Mouse (Mus musculus): ENCODE measurements around the gene Hist2h2be. TPM values are rescaled to one million over a fixed set of nuclear protein-coding genes. Genes with fewer than 3 reads are reported as not detected.
"Not testable (repeated sequence)": the region's sequence is repeated elsewhere in the genome, so short reads cannot be mapped to it uniquely, and the experiment has no call there.

The Hist2h2be gene
- polyA plus RNA-seq, 2 experiments, result 6.4 to 8.9 TPM

DNA sequence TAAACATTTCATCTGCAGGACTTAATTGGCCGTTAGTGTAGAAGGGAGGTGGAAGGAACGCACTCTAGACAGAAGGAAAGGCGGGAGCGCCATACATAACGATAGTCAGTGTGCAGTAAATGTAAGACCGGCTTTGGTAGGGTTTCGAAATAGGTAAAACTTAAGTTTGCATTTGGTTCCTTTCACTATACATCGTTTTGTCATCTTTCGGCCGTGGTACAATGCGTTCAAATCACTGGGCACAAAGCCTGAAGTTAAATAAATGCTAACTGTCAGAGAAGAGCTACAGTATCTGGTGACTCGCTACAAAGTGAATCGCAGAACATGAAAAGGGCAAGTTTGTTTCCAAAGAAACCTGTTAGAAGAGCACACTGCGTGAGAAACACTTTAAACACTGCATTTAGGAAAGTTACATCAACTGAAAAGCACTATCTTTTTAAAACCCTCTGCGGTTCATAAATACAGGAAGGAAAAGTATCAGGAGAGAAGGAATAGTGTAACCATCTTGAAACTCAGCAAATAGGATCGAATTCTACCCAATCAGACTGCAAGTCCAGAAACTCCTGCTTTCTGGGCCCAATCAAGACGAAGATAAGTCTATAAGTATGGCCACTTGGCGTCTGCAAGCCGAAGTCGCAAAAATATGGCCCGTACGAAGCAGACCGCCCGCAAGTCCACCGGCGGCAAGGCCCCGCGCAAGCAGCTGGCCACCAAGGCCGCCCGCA, 47.3 kb downstream of the Hist2h2be start, which contains the start of gene Hist2h3b:
Hist2h3b (plus strand) TSS at position 604 of the 725 bp plus-strand sequence.
- ATAC-seq (ENCODE audit: insufficient read depth) (peak; percentile 45), DNase-seq (ENCODE audit: low read depth in 3 of 3, low spot score in 3 of 3) (peak; percentile 80 to 85 (median 82))
- H3K4me3 ChIP-seq (ENCODE audit: insufficient read depth in 1 of 2, low read depth in 2 of 2, low read length in 2 of 2), result peak within 1 kb of the TSS; percentile 63
- H3K36me3 ChIP-seq (replicated peaks; ENCODE audit: control insufficient read depth, insufficient read depth, low read depth), result no peaks in the 10 kb centered on the region
- peak within 1 kb of the TSS; percentile 82 for H3K4me2 ChIP-seq (ENCODE audit: low read depth)
- peaks cover 29 to 35% of the 10 kb centered on the region in 2 experiments for H3K4me1 ChIP-seq (replicated peaks; ENCODE audit: control insufficient read depth in 2 of 2, insufficient read depth in 2 of 2, low read length in 1 of 2)
- H3K27me3 ChIP-seq (ENCODE audit: control insufficient read depth, insufficient read depth, low read length), result no peaks in the 10 kb centered on the region
- 22% methylated on average over 29 of the region's 30 CpGs for WGBS (ENCODE audit: insufficient replicate concordance)
- H3K9me3 ChIP-seq (ENCODE audit: control insufficient read depth, low read length), result no peaks in the 10 kb centered on the region
- H3K27ac ChIP-seq, result peak within 1 kb of the TSS; percentile 97
- peak within 1 kb of the TSS; percentile 97 for H3K9ac ChIP-seq (replicated peaks)
- TF ChIP-seq EP300 (IDR thresholded peaks at IDR 0.05; ENCODE audit: low read depth) (peak; percentile 64), CTCF (IDR thresholded peaks at IDR 0.05; ENCODE audit: low read depth) (no peak)

DNA sequence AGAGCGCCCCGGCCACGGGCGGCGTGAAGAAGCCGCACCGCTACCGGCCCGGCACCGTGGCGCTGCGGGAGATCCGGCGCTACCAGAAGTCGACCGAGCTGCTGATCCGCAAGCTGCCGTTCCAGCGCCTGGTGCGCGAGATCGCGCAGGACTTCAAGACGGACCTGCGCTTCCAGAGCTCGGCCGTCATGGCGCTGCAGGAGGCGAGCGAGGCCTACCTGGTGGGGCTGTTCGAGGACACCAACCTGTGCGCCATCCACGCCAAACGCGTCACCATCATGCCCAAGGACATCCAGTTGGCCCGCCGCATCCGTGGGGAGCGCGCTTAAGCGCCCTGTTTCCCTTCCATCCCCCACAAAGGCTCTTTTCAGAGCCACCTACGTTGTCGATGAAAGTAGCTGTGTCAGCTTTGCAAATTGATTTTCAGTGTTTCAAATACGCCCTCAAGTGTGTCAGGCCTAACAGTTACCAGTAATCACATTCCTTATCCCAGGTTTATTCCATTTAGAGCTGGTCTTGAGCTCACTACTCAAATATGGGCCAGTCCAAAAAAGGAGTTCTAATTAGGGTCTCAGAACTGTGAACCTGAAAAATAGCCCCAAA, 48.0 kb downstream of the Hist2h2be start:
- not testable (repeated sequence) for H3K27me3 ChIP-seq (ENCODE audit: control insufficient read depth, insufficient read depth, low read length); H3K9me3 ChIP-seq (ENCODE audit: control insufficient read depth, low read length); H3K36me3 ChIP-seq (replicated peaks; ENCODE audit: control insufficient read depth, insufficient read depth, low read depth); DNase-seq (ENCODE audit: low read depth in 3 of 3, low spot score in 3 of 3)
- Histone ChIP-seq H3K9ac (replicated peaks) (peak overlapping the region; percentile 97), H3K4me2 (ENCODE audit: low read depth) (peak overlapping the region; percentile 82), H3K4me3 (ENCODE audit: insufficient read depth in 1 of 2, low read depth in 2 of 2, low read length in 2 of 2) (peak overlapping the region; percentile 63), H3K27ac (peak overlapping the region; percentile 97), H3K4me1 (replicated peaks; ENCODE audit: control insufficient read depth in 2 of 2, insufficient read depth in 2 of 2, low read length in 1 of 2) (peaks cover 32 to 38% of the 10 kb centered on the region in 2 experiments)
- TF ChIP-seq EP300 (IDR thresholded peaks at IDR 0.05; ENCODE audit: low read depth), result peak; percentile 17; the same call in 1 of the 2 replicates
- WGBS (ENCODE audit: insufficient replicate concordance), result under 1% methylated on average over 10 of the region's 44 CpGs
- ATAC-seq (ENCODE audit: insufficient read depth), result peak; percentile 53

DNA sequence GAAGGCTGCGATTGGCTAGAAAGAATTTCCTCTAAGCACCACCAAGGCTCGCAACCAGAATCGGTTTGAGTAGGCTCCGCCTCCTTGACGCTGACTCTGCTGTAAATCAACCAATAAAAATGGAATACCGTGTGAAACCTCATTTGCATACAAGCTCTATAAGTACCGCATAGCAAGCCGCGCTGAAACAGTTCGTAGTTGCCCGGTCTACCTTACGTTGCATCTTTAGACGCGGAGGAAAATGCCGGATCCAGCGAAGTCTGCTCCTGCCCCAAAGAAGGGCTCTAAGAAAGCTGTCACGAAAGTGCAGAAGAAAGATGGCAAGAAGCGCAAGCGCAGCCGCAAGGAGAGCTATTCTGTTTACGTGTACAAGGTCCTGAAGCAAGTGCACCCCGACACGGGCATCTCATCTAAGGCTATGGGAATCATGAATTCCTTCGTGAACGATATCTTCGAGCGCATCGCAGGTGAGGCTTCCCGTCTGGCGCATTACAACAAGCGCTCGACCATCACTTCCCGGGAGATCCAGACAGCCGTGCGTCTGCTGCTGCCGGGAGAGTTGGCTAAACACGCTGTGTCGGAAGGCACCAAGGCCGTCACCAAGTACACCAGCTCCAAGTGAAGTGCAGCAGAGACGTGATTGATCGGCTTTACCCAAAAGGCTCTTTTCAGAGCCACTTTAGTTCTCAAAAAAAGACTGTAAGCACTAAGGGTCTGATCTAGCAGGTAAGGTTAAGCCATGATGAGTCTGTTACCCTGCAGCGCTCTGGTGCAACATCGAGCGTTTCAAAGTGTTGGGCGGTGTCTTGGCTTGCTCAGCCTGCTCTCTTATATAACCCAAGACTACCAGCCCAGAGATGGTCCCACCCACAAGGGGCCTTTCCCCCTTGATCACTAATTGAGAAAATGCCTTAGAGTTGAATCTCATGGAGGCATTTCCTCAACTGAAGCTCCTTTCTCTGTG, 48.9 kb downstream of the Hist2h2be start, which contains the start of gene Hist2h2bb:
Hist2h2bb (plus strand) TSS at position 242 of the 964 bp plus-strand sequence.
- under 1% methylated on average over 45 of the region's 45 CpGs for WGBS (ENCODE audit: insufficient replicate concordance)
- ATAC-seq (ENCODE audit: insufficient read depth), result peak; percentile 85
- DNase-seq (ENCODE audit: low read depth in 3 of 3, low spot score in 3 of 3), result peak; percentile 98 to 99 (median 98)
- no peak for TF ChIP-seq CTCF (IDR thresholded peaks at IDR 0.05; ENCODE audit: low read depth)
- peak; percentile 70 for TF ChIP-seq EP300 (IDR thresholded peaks at IDR 0.05; ENCODE audit: low read depth)
- H3K9ac ChIP-seq (replicated peaks), result peak within 1 kb of the TSS; percentile 97
- peak within 1 kb of the TSS; percentile 82 for H3K4me2 ChIP-seq (ENCODE audit: low read depth)
- no peaks in the 10 kb centered on the region for H3K9me3 ChIP-seq (ENCODE audit: control insufficient read depth, low read length)
- H3K27me3 ChIP-seq (ENCODE audit: control insufficient read depth, insufficient read depth, low read length), result no peaks in the 10 kb centered on the region
- H3K36me3 ChIP-seq (replicated peaks; ENCODE audit: control insufficient read depth, insufficient read depth, low read depth), result no peaks in the 10 kb centered on the region
- H3K27ac ChIP-seq, result peak within 1 kb of the TSS; percentile 97
- peaks cover 23 to 30% of the 10 kb centered on the region in 2 experiments for H3K4me1 ChIP-seq (replicated peaks; ENCODE audit: control insufficient read depth in 2 of 2, insufficient read depth in 2 of 2, low read length in 1 of 2)
- H3K4me3 ChIP-seq (ENCODE audit: insufficient read depth in 1 of 2, low read depth in 2 of 2, low read length in 2 of 2), result peak within 1 kb of the TSS; percentile 63 to 64

Small RNA genes lying within 50 kb of the gene (microRNA-seq; reads per million reads assigned to microRNA genes)
- gene Gm44492 (not detected), gene Gm47311 (not detected), gene Gm47313 (not detected)

Other genes with a start within 250 kb of the Hist2h2be start
- 6.1 and 9.0 TPM in 2 replicates for gene Plekho1, start 225.1 kb upstream of the Hist2h2be start, polyA plus RNA-seq (2012; rRNA removed)
- gene Plekho1, start 225.1 kb upstream of the Hist2h2be start, polyA plus RNA-seq (2014; fragmentation: Nextera tagmentation; extraction: Ambion mirVana), result 3.6 and 5.4 TPM in 2 replicates
- gene Vps45, start 162.7 kb upstream of the Hist2h2be start, polyA plus RNA-seq (2012; rRNA removed), result 4.8 and 6.6 TPM in 2 replicates
- 9.0 and 9.8 TPM in 2 replicates for gene Vps45, start 162.7 kb upstream of the Hist2h2be start, polyA plus RNA-seq (2014; fragmentation: Nextera tagmentation; extraction: Ambion mirVana)
- gene Otud7b, start 116.6 kb upstream of the Hist2h2be start, polyA plus RNA-seq (2012; rRNA removed), result 2.8 and 3.5 TPM in 2 replicates
- gene Otud7b, start 116.6 kb upstream of the Hist2h2be start, polyA plus RNA-seq (2014; fragmentation: Nextera tagmentation; extraction: Ambion mirVana), result 5.2 and 8.4 TPM in 2 replicates
- gene Mtmr11, start 59.1 kb upstream of the Hist2h2be start, polyA plus RNA-seq (2012; rRNA removed), result 2.7 and 2.8 TPM in 2 replicates
- 1.9 and 2.1 TPM in 2 replicates for gene Mtmr11, start 59.1 kb upstream of the Hist2h2be start, polyA plus RNA-seq (2014; fragmentation: Nextera tagmentation; extraction: Ambion mirVana)
- 48.2 and 54.2 TPM in 2 replicates for gene Sf3b4, start 48.8 kb upstream of the Hist2h2be start, polyA plus RNA-seq (2012; rRNA removed)
- gene Sf3b4, start 48.8 kb upstream of the Hist2h2be start, polyA plus RNA-seq (2014; fragmentation: Nextera tagmentation; extraction: Ambion mirVana), result 75.4 and 83.8 TPM in 2 replicates
- 0.39 and 0.48 TPM in 2 replicates for gene Sv2a, start 40.0 kb upstream of the Hist2h2be start, polyA plus RNA-seq (2012; rRNA removed)
- gene Sv2a, start 40.0 kb upstream of the Hist2h2be start, polyA plus RNA-seq (2014; fragmentation: Nextera tagmentation; extraction: Ambion mirVana), result 0.10 and 0.39 TPM in 2 replicates
- 32.2 and 34.0 TPM in 2 replicates for gene Bola1, start 1.4 kb upstream of the Hist2h2be start, polyA plus RNA-seq (2012; rRNA removed)
- gene Bola1, start 1.4 kb upstream of the Hist2h2be start, polyA plus RNA-seq (2014; fragmentation: Nextera tagmentation; extraction: Ambion mirVana), result 49.4 and 49.7 TPM in 2 replicates
- gene Hist2h2ab, start 1.3 kb upstream of the Hist2h2be start, polyA plus RNA-seq (2012; rRNA removed), result 0.68 TPM in 1 of 2 replicates, not detected in the other
- 0.52 TPM in 1 of 2 replicates, not detected in the other for gene Hist2h2ab, start 1.3 kb upstream of the Hist2h2be start, polyA plus RNA-seq (2014; fragmentation: Nextera tagmentation; extraction: Ambion mirVana)
- gene Hist2h2ac, start 239 bp upstream of the Hist2h2be start, polyA plus RNA-seq (2012; rRNA removed), result 18.5 and 20.7 TPM in 2 replicates
- gene Hist2h2ac, start 239 bp upstream of the Hist2h2be start, polyA plus RNA-seq (2014; fragmentation: Nextera tagmentation; extraction: Ambion mirVana), result 14.0 and 18.2 TPM in 2 replicates
- gene Hist2h3c2, start 18.0 kb downstream of the Hist2h2be start, polyA plus RNA-seq (2012; rRNA removed), result 91.6 and 122 TPM in 2 replicates
- 13.6 and 14.6 TPM in 2 replicates for gene Hist2h3c2, start 18.0 kb downstream of the Hist2h2be start, polyA plus RNA-seq (2014; fragmentation: Nextera tagmentation; extraction: Ambion mirVana)
- 32.9 and 34.5 TPM in 2 replicates for gene Hist2h2aa2, start 19.2 kb downstream of the Hist2h2be start, polyA plus RNA-seq (2012; rRNA removed)
- 34.2 and 39.0 TPM in 2 replicates for gene Hist2h2aa2, start 19.2 kb downstream of the Hist2h2be start, polyA plus RNA-seq (2014; fragmentation: Nextera tagmentation; extraction: Ambion mirVana)
- gene Hist2h2aa1, start 24.4 kb downstream of the Hist2h2be start, polyA plus RNA-seq (2012; rRNA removed), result 45.7 and 46.3 TPM in 2 replicates
- gene Hist2h2aa1, start 24.4 kb downstream of the Hist2h2be start, polyA plus RNA-seq (2014; fragmentation: Nextera tagmentation; extraction: Ambion mirVana), result 32.0 TPM in 2 replicates
- gene Hist2h3c1, start 25.6 kb downstream of the Hist2h2be start, polyA plus RNA-seq (2012; rRNA removed), result 2.4 and 3.6 TPM in 2 replicates
- 2.6 and 5.7 TPM in 2 replicates for gene Hist2h3c1, start 25.6 kb downstream of the Hist2h2be start, polyA plus RNA-seq (2014; fragmentation: Nextera tagmentation; extraction: Ambion mirVana)
- 12.2 and 16.3 TPM in 2 replicates for gene Hist2h4, start 42.2 kb downstream of the Hist2h2be start, polyA plus RNA-seq (2012; rRNA removed)
- gene Hist2h4, start 42.2 kb downstream of the Hist2h2be start, polyA plus RNA-seq (2014; fragmentation: Nextera tagmentation; extraction: Ambion mirVana), result 15.1 TPM in 2 replicates
- gene Hist2h3b, start 47.5 kb downstream of the Hist2h2be start, polyA plus RNA-seq (2012; rRNA removed), result 68.0 and 127 TPM in 2 replicates
- gene Hist2h3b, start 47.5 kb downstream of the Hist2h2be start, polyA plus RNA-seq (2014; fragmentation: Nextera tagmentation; extraction: Ambion mirVana), result 91.2 and 100 TPM in 2 replicates
- 9.5 and 16.9 TPM in 2 replicates for gene Hist2h2bb, start 48.6 kb downstream of the Hist2h2be start, polyA plus RNA-seq (2012; rRNA removed)
- 23.3 and 24.5 TPM in 2 replicates for gene Hist2h2bb, start 48.6 kb downstream of the Hist2h2be start, polyA plus RNA-seq (2014; fragmentation: Nextera tagmentation; extraction: Ambion mirVana)
- gene Fcgr1, start 72.8 kb downstream of the Hist2h2be start, polyA plus RNA-seq (2012; rRNA removed), result 2.8 and 3.3 TPM in 2 replicates
- gene Fcgr1, start 72.8 kb downstream of the Hist2h2be start, polyA plus RNA-seq (2014; fragmentation: Nextera tagmentation; extraction: Ambion mirVana), result 4.8 and 5.6 TPM in 2 replicates
- not detected in 2 replicates for gene BC107364, start 231.2 kb downstream of the Hist2h2be start, polyA plus RNA-seq (2012; rRNA removed)
- gene BC107364, start 231.2 kb downstream of the Hist2h2be start, polyA plus RNA-seq (2014; fragmentation: Nextera tagmentation; extraction: Ambion mirVana), result not detected in 2 replicates